Mouse (Mus musculus) bone marrow, adult 2 months (tissue): ENCODE results near the gene Usp18.

ENCODE experiments used
- CTCF ChIP-seq: fragments of 200-500 bp; IDR thresholded peaks from 2 replicates; pipeline ENCODE4 v1.5.1; 2011; ENCODE audit warnings: low read length, control low read depth; ENCODE audit not compliant: control insufficient read depth, insufficient read depth
- POLR2A ChIP-seq: fragments of 200-500 bp; IDR thresholded peaks from 2 replicates; pipeline ENCODE4 v1.6.1; 2011; ENCODE audit warnings: low read depth, mild to moderate bottlenecking, control low read depth, low read length, borderline replicate concordance; ENCODE audit not compliant: control insufficient read depth

GRCm38 (mm10) chr6:121202026-121202425 lies 43.7 kb upstream of the Usp18 start:
- TF ChIP-seq POLR2A (no peak), CTCF (no peak)
